Mouse (Mus musculus): ENCODE data around the gene Gpx1. TPM values are rescaled to one million over a fixed set of nuclear protein-coding genes. Genes with fewer than 3 reads are reported as not detected.
A peak's percentile ranks its signal among the peaks of the same experiment; 100 is the strongest.

The Gpx1 gene
- polyA plus RNA-seq, 1 experiment from 2014 or later: 1,067 TPM

- H3K9me3 ChIP-seq (replicated peaks; ENCODE audit: control insufficient read depth, low read length): no peaks in the 10 kb centered on the region
- 92% methylated on average over 2 of the region's 2 CpGs for WGBS
- no peak overlapping the region for H3K27ac ChIP-seq (ENCODE audit: low read length)
- H3K4me3 ChIP-seq (replicated peaks; ENCODE audit: low read length): no peak overlapping the region
- no peak overlapping the region for H3K4me2 ChIP-seq (ENCODE audit: low read depth, low read length)
- peaks cover 2% of the 10 kb centered on the region; the same call in 1 of the 2 replicates for H3K36me3 ChIP-seq (ENCODE audit: control insufficient read depth, insufficient read depth, low read length)
- H3K4me1 ChIP-seq (ENCODE audit: control insufficient read depth, insufficient read depth, low read length): no peaks in the 10 kb centered on the region
- H3K27me3 ChIP-seq (ENCODE audit: control insufficient read depth, insufficient read depth, low read length): no peaks in the 10 kb centered on the region
- ATAC-seq (ENCODE audit: insufficient read depth, low FRiP score): no peak
- no peak overlapping the region for H3K9ac ChIP-seq (ENCODE audit: low read length)
Measured at GRCm38 (mm10) chr9:108325811-108326210, 12.9 kb upstream of the Gpx1 start.

GRCm38 (mm10) chr9:108337848-108338550, 704 bp upstream of the Gpx1 start:
- 71% methylated on average over 10 of the region's 10 CpGs for WGBS
- H3K4me3 ChIP-seq (replicated peaks; ENCODE audit: low read length): peak overlapping the region; percentile 83
- no peaks in the 10 kb centered on the region for H3K9me3 ChIP-seq (replicated peaks; ENCODE audit: control insufficient read depth, low read length)
- H3K36me3 ChIP-seq (ENCODE audit: control insufficient read depth, insufficient read depth, low read length): peaks cover 12% of the 10 kb centered on the region
- peak overlapping the region; percentile 83 for H3K4me2 ChIP-seq (ENCODE audit: low read depth, low read length)
- H3K27ac ChIP-seq (ENCODE audit: low read length): peak overlapping the region; percentile 99
- no peak for ATAC-seq (ENCODE audit: insufficient read depth, low FRiP score)
- peaks cover 40% of the 10 kb centered on the region for H3K4me1 ChIP-seq (ENCODE audit: control insufficient read depth, insufficient read depth, low read length)
- peak overlapping the region; percentile 98 for H3K9ac ChIP-seq (ENCODE audit: low read length)
- no peaks in the 10 kb centered on the region for H3K27me3 ChIP-seq (ENCODE audit: control insufficient read depth, insufficient read depth, low read length)

- Histone ChIP-seq H3K4me1 (ENCODE audit: control insufficient read depth, insufficient read depth, low read length) (peaks cover 44% of the 10 kb centered on the region), H3K9me3 (replicated peaks; ENCODE audit: control insufficient read depth, low read length) (no peaks in the 10 kb centered on the region), H3K27ac (ENCODE audit: low read length) (peak overlapping the region; percentile 99), H3K36me3 (ENCODE audit: control insufficient read depth, insufficient read depth, low read length) (peaks cover 12% of the 10 kb centered on the region), H3K9ac (ENCODE audit: low read length) (peak overlapping the region; percentile 98), H3K4me2 (ENCODE audit: low read depth, low read length) (peak overlapping the region; percentile 83), H3K4me3 (replicated peaks; ENCODE audit: low read length) (peak overlapping the region; percentile 83), H3K27me3 (ENCODE audit: control insufficient read depth, insufficient read depth, low read length) (no peaks in the 10 kb centered on the region)
- no peak for ATAC-seq (ENCODE audit: insufficient read depth, low FRiP score)
- WGBS: 27% methylated on average over 6 of the region's 6 CpGs
Measured at GRCm38 (mm10) chr9:108338551-108338885, 185 bp upstream of the Gpx1 start.

- H3K4me2 ChIP-seq (ENCODE audit: low read depth, low read length): peak overlapping the region; percentile 83
- peak overlapping the region; percentile 83 for H3K4me3 ChIP-seq (replicated peaks; ENCODE audit: low read length)
- no peaks in the 10 kb centered on the region for H3K27me3 ChIP-seq (ENCODE audit: control insufficient read depth, insufficient read depth, low read length)
- WGBS: 9% methylated on average over 20 of the region's 20 CpGs
- ATAC-seq (ENCODE audit: insufficient read depth, low FRiP score): no peak
- H3K9me3 ChIP-seq (replicated peaks; ENCODE audit: control insufficient read depth, low read length): no peaks in the 10 kb centered on the region
- H3K4me1 ChIP-seq (ENCODE audit: control insufficient read depth, insufficient read depth, low read length): peaks cover 47% of the 10 kb centered on the region
- H3K27ac ChIP-seq (ENCODE audit: low read length): peak overlapping the region; percentile 99
- peak overlapping the region; percentile 98 for H3K9ac ChIP-seq (ENCODE audit: low read length)
- peaks cover 6% of the 10 kb centered on the region for H3K36me3 ChIP-seq (ENCODE audit: control insufficient read depth, insufficient read depth, low read length)
Measured at GRCm38 (mm10) chr9:108339886-108340257, 1.2 kb downstream of the Gpx1 start.

- H3K9ac ChIP-seq (ENCODE audit: low read length): peak overlapping the region; percentile 98
- H3K9me3 ChIP-seq (replicated peaks; ENCODE audit: control insufficient read depth, low read length): no peaks in the 10 kb centered on the region
- peak; percentile 25 for ATAC-seq (ENCODE audit: insufficient read depth, low FRiP score)
- H3K4me3 ChIP-seq (replicated peaks; ENCODE audit: low read length): peak overlapping the region; percentile 83
- H3K4me1 ChIP-seq (ENCODE audit: control insufficient read depth, insufficient read depth, low read length): peaks cover 47% of the 10 kb centered on the region
- H3K27ac ChIP-seq (ENCODE audit: low read length): peak overlapping the region; percentile 99
- WGBS: 46% methylated on average over 10 of the region's 10 CpGs
- peak overlapping the region; percentile 83 for H3K4me2 ChIP-seq (ENCODE audit: low read depth, low read length)
- H3K36me3 ChIP-seq (ENCODE audit: control insufficient read depth, insufficient read depth, low read length): no peaks in the 10 kb centered on the region
- no peaks in the 10 kb centered on the region for H3K27me3 ChIP-seq (ENCODE audit: control insufficient read depth, insufficient read depth, low read length)
Measured at GRCm38 (mm10) chr9:108340258-108341138, 1.8 kb downstream of the Gpx1 start.

GRCm38 (mm10) chr9:108341139-108341475, 2.4 kb downstream of the Gpx1 start:
- peak overlapping the region; percentile 99 for H3K27ac ChIP-seq (ENCODE audit: low read length)
- ATAC-seq (ENCODE audit: insufficient read depth, low FRiP score): no peak
- peak overlapping the region; percentile 83 for H3K4me2 ChIP-seq (ENCODE audit: low read depth, low read length)

GRCm38 (mm10) chr9:108341801-108342200, 3.1 kb downstream of the Gpx1 start:
- Histone ChIP-seq H3K36me3 (ENCODE audit: control insufficient read depth, insufficient read depth, low read length) (no peaks in the 10 kb centered on the region), H3K27me3 (ENCODE audit: control insufficient read depth, insufficient read depth, low read length) (no peaks in the 10 kb centered on the region), H3K9ac (ENCODE audit: low read length) (0 out of 2 replicates have a peak overlapping the region, but pooled peaks have one; percentile 25), H3K4me3 (replicated peaks; ENCODE audit: low read length) (no peak overlapping the region), H3K4me1 (ENCODE audit: control insufficient read depth, insufficient read depth, low read length) (peaks cover 49% of the 10 kb centered on the region), H3K4me2 (ENCODE audit: low read depth, low read length) (peak overlapping the region; percentile 0; the same call in 1 of the 2 replicates), H3K9me3 (replicated peaks; ENCODE audit: control insufficient read depth, low read length) (no peaks in the 10 kb centered on the region), H3K27ac (ENCODE audit: low read length) (peak overlapping the region; percentile 99)
- ATAC-seq (ENCODE audit: insufficient read depth, low FRiP score): no peak

More at GRCm38 (mm10) chr9:108341139-108341475, 2.4 kb downstream of the Gpx1 start:
- Histone ChIP-seq H3K9ac (ENCODE audit: low read length) (no peak overlapping the region), H3K4me1 (ENCODE audit: control insufficient read depth, insufficient read depth, low read length) (peaks cover 47% of the 10 kb centered on the region), H3K4me3 (replicated peaks; ENCODE audit: low read length) (peak overlapping the region; percentile 83), H3K36me3 (ENCODE audit: control insufficient read depth, insufficient read depth, low read length) (no peaks in the 10 kb centered on the region), H3K27me3 (ENCODE audit: control insufficient read depth, insufficient read depth, low read length) (no peaks in the 10 kb centered on the region), H3K9me3 (replicated peaks; ENCODE audit: control insufficient read depth, low read length) (no peaks in the 10 kb centered on the region)
- 89% methylated on average over 5 of the region's 5 CpGs for WGBS

GRCm38 (mm10) chr9:108342301-108342831, 3.7 kb downstream of the Gpx1 start:
- peak overlapping the region; percentile 99 for H3K27ac ChIP-seq (ENCODE audit: low read length)
- H3K9me3 ChIP-seq (replicated peaks; ENCODE audit: control insufficient read depth, low read length): no peaks in the 10 kb centered on the region
- no peaks in the 10 kb centered on the region for H3K36me3 ChIP-seq (ENCODE audit: control insufficient read depth, insufficient read depth, low read length)
- WGBS: 15% methylated on average over 5 of the region's 5 CpGs
- H3K4me3 ChIP-seq (replicated peaks; ENCODE audit: low read length): no peak overlapping the region
- no peaks in the 10 kb centered on the region for H3K27me3 ChIP-seq (ENCODE audit: control insufficient read depth, insufficient read depth, low read length)
- no peak overlapping the region for H3K9ac ChIP-seq (ENCODE audit: low read length)
- no peak for ATAC-seq (ENCODE audit: insufficient read depth, low FRiP score)
- peaks cover 52% of the 10 kb centered on the region for H3K4me1 ChIP-seq (ENCODE audit: control insufficient read depth, insufficient read depth, low read length)
- peak overlapping the region; percentile 0; the same call in 1 of the 2 replicates for H3K4me2 ChIP-seq (ENCODE audit: low read depth, low read length)

- no peak for ATAC-seq (ENCODE audit: insufficient read depth, low FRiP score)
- WGBS: 66% methylated on average over 3 of the region's 3 CpGs
- Histone ChIP-seq H3K4me3 (replicated peaks; ENCODE audit: low read length) (no peak overlapping the region), H3K4me1 (ENCODE audit: control insufficient read depth, insufficient read depth, low read length) (peaks cover 50% of the 10 kb centered on the region), H3K27ac (ENCODE audit: low read length) (peak overlapping the region; percentile 99), H3K4me2 (ENCODE audit: low read depth, low read length) (no peak overlapping the region), H3K36me3 (ENCODE audit: control insufficient read depth, insufficient read depth, low read length) (no peaks in the 10 kb centered on the region), H3K9me3 (replicated peaks; ENCODE audit: control insufficient read depth, low read length) (no peaks in the 10 kb centered on the region), H3K9ac (ENCODE audit: low read length) (no peak overlapping the region), H3K27me3 (ENCODE audit: control insufficient read depth, insufficient read depth, low read length) (no peaks in the 10 kb centered on the region)
Measured at GRCm38 (mm10) chr9:108343331-108343730, 4.6 kb downstream of the Gpx1 start.

All from stomach, embryonic 16.5 days (tissue).